Mouse (Mus musculus) spleen, postnatal 14 days (tissue): ENCODE results near the gene Gm9268.
"Not testable (repeated sequence)": the region's sequence is repeated elsewhere in the genome, so short reads cannot be mapped to it uniquely, and the experiment has no call there.

ENCODE experiments used
- DNase-seq, 2 experiments: peaks; one replicate each; pipeline ENCODE4 v3.0.0; 2021 to 2022; ENCODE audit warnings: low spot score in 2 of 2

Gm9268 gene

GRCm38 (mm10) chr7:43018465-43018864, at the start of gene Gm9268:
TSS of gene Gm9268 (plus strand) at chr7:43018765.
- DNase-seq, result not testable (repeated sequence)

- DNase-seq, result no peak
Observed at GRCm38 (mm10) chr7:42980098-42980497, 38.5 kb upstream of the Gm9268 start.

- no peak for DNase-seq
Observed at GRCm38 (mm10) chr7:42980739-42981138, 37.8 kb upstream of the Gm9268 start.

GRCm38 (mm10) chr7:43077831-43078230, 59.3 kb downstream of the Gm9268 start:
- DNase-seq, result no peak
